Mouse (Mus musculus) urinary bladder, postnatal 14 days (tissue): ENCODE results near the gene Abcg5.

ENCODE experiments used
- DNase-seq: peaks from one replicate; pipeline ENCODE4 v3.0.0; 2021; ENCODE audit warnings: low spot score

The Abcg5 gene

DNA sequence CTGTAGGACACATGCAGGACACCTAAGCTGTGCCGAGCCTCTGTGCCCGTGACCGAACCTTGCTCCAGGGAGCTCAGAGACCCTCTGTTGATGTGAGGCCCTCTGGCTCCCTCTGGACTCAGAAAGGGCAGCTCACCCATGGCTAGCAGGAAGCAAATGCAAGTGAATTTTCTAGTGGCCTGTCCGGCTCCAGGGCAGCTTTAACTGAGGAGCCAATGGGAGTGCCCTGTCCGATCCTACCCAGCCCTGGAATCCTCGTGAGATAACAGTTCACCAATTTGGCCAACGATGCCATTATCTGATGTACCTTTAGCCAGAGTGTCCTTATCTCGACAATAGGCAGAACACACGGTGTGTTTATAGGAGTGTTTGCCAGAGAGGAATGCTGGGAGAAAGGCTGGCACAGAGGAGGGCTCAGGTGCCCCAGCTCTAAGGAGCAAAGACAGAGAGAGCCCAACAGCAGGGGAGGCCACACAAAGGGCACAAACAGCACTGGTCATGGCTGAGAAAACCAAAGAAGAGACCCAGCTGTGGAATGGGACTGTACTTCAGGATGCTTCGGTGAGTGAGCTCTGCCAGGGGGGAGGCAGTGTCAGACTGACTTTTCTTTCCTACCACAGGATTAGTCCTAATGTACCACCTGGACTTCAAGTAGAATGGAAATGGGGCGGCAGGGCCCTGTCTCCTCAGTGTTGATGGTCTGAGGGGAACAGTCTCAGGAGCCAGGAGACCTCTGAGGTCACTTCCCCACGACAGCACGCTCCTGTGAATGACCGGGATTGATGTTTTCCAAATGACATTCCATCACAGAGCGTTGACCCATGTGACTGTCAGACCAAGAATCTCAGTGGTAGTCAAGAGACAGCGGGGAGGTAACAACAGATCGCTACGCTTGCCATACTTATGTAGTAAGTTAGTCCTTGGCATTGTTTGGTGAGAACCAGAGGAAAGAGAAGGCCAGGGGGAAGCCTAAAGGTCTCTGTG lies at the start of gene Abcg5:
Gene Abcg5, minus strand, starts transcription at position 278 of the 984 bp plus-strand sequence.
- DNase-seq: no peak

DNA sequence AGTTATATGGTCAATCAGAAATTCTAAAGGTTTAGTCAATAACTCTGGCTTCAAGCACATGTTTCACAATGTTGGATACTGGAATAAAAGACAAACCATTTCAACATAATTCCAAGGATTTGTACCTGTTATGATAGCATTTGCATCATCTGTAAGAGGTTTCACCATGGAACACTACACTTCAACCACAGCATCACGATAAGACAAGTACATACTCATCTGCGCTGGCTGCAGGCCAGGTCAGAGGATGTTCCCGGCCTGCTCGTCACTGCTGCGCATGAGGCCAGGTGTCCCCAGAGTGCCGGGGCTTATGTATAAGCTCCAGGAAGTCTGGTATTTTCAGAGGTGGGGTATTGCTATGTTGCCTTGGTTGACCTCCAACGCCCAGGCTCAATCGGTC lies 49.8 kb upstream of the Abcg5 start:
- DNase-seq: no peak

DNA sequence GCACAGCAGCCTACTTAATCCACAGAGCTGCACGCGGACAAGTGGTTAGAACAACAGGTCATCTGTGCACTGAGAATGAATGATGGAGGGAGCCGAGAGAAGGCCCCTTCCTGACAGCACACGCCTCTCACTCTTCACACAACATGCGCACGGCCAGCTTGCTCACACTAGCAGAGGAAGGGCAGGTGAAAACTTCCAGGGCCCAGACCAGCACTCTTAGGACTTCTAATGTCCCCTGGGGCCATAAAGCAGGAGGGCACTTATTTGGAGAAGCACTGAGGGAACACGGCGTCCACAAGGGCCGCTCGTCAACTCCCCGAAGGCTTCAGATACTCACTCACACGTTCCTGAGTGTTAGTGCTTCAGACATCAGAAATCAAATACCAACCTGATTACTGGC lies 48.5 kb upstream of the Abcg5 start:
- DNase-seq: no peak

DNA sequence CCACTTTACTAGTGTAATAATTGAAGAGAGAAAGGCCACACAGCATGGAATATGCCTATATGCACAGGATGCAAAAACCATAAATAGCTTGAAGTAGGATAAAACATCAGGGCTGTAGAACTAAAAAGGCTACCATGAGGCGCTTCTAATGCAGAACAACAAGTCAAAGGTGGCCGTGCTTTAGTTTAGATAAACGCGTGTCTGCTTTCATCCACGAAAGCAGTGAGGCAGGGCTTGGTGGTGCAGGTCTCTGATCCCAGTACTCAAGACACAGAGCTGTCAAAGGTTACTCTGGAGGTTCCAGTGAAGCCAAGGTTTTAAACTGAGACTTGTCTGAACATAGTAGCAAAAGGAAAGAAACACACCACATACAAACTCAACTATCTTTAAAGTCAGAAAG lies 46.3 kb upstream of the Abcg5 start:
- no peak for DNase-seq

DNA sequence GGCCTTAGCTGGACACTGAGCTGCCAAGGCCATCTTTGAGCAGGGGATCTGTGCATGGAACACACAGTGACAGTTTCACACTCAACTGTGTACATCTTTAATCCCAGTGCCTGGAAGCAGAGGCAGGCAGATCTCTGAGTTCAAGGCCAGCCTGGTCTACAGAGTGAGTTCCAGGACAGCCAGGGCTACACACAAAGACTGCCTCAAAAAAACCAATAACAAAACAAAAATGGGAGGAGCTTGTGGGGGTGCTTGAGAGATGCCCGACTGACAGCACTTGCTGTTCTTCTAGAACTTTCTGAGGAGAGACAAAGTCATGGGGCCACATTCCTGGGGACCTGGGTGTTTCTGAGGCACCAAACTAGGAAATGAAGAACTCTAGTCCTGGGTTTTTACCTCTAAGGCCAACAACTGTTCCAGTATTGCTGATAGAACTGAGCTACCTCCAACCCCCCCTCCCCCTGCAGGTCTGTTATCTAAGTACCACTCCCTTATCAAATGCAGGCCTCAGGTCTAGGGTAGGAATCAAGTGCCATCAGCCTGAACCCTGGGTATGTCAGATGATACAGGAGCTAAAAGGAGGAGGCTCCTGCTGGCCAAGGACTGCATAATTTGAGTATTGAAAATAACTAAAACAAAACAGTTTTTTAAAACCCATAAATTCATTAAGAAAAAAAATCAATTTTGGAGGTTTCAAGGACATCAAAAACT lies 45.5 kb upstream of the Abcg5 start:
- DNase-seq: no peak

DNA sequence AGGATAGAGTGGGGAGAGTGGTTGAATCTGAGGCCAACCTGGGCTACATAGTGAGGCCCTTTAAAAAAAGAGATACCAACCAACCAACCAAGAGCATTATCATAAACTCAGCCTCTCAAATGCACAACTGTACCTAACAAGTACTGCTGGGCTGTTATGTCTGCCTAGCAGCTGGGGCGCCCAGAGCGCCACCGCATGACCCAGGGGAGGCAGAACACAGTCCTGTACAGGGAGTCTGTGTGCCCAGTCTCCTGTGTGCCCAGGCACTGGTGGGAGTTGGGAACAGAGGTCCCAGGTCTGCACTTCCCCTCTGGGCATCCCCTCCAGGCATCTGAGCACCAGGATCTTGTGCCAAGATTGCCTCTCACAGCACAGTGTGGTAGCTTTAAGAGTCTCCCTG lies 42.4 kb upstream of the Abcg5 start:
- DNase-seq: no peak

DNA sequence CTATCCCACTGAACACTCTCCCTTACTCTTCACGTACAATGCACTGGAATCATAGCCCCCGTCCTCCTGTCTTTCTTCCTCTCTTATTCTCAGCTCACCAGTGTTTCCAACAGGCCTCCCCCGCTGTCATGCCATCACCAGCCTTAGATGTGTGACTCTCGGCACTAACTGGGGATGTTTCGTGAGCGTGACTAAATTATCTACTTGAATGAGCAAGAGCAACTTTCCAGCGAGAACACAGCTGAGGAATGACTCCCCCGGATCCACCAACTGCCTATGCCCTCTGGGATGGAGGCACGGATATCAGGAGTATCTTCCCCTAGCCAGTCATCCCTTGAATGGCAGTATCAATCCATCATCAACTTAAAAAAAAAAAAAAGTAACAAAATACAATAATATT lies 41.2 kb upstream of the Abcg5 start:
- DNase-seq: no peak

DNA sequence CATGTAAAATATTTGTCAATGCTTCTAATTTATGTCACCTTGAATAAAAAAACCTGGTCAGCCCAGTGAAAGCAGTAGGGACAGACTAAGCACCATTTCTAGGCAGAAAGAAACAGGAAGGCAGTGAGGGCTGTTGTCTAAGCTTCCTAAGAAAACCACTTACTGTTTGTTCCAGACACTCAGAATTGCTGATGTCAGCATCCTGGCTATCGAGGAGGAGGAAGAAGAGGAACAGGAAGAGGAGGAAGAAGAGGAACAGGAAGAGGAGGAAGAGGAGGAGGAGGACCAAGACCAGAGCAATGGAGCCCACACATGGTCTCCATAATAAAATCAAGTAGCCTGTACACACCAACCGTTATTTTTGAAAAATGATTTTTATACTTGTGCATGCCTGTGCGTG lies 36.3 kb upstream of the Abcg5 start:
- no peak for DNase-seq

DNA sequence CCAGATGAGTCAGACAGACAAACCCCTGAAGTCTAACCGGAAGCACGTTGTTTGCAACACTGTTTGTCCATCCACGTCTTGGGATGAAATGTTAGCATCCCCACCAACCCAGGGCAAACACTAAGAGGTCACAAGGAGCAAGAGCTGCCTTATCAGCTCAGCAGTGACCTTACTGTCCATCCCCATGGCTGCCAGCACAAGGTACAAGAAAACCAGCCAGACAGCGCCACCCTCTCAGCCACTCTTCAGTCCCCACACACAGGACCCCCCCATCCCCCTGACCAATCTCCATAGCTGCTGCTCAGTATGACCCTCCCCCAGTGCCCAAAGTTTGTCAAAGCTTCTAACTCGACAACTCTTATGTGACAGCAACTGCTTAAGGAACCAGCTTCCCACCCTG lies 34.6 kb upstream of the Abcg5 start:
- DNase-seq: no peak

DNA sequence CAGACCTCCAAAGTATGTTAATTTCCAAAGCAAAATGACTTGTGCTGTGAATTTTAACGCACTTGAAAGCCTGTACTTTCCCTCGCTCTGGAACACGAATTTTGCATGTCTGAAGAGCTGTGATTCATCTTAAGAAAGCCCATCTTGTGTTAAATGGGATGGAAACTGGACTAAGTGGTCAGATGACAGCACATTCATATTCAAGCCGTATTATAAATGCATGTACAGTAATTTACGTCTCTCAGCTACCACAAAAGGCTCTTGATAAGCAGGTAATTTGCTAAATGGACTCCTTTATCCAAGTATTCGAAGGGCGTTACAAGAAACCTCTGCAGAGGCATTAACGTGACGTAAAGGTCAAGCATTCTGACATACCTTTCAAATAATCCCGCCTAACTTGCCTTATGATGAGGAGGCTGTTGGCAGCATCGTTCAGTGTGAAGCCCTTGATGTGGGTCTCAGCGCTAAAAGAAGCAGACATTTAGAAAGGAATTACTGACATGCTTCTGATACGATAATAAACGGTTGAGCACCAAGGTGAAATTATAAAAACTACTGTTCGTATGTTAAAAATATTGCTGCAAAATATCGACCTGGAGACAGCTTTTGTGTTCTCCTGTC lies 33.6 kb upstream of the Abcg5 start:
- DNase-seq: no peak

DNA sequence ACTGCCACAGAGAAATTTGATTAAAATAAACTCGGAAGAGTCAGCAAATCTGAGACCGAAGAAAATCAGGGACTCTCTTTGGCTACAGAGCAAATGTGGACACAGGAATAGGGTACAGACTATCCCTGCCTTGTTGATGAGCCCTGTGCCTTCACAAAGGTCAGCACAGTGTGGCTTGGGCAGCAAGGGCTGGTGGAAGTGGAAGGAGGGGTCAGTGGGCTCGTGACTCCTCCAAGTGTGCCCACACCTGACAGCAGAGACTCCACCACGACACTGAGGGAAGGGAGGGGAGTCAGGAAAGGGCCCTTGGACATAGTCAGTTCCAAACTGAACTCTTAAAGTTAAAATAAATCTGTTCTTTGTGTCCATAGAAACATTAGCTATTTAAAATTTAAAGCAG lies 32.1 kb upstream of the Abcg5 start:
- no peak for DNase-seq

DNA sequence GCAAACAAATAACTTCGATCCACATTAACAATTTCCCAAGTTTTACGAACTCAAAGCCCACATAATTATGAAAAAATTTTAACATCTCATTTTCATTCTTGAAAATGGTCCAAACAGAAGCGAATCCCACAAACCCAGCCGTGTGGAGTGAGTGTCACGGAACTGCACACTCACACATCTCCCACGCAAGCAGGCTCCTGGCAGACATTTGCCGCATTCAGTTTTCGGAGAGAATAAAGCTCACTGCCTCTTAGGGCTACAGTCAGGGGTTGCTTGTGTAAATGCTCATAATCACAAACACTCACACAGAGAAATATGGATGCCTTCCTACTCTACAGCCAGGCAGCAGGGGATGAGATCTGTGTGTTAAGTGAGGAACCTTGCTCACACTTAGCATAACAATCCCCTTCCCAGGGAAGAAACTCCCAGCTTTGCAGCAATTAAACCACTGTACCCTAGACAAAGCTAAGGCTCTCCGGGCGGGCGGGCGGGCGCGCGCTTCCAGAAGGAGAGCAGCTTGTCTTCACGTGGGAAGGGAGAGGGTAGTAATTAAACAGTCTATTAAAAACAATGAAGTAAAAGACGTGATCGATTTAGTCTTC lies 30.9 kb upstream of the Abcg5 start:
- no peak for DNase-seq

DNA sequence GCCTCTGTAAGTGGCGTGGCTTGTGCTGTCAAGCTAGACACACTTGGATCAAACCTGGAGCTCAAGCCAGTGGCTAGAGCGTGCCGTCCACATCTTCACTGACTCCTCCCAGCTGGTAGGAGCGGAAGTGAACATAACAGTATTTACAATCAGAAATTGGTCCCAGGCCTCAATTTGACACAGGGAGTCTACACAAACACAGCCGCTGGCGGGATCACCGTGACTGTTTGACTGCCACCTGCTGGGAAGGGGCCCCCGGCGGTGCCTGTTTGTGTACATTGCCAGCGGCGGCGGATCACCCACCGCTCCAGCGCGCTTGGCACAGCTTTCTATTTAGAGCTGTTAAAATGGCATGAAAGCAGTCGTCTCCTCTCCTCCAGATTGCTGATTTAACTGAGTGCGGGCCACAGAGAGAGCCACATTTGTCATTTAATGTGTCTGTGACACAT lies 26.6 kb upstream of the Abcg5 start:
- peak; percentile 10 for DNase-seq

DNA sequence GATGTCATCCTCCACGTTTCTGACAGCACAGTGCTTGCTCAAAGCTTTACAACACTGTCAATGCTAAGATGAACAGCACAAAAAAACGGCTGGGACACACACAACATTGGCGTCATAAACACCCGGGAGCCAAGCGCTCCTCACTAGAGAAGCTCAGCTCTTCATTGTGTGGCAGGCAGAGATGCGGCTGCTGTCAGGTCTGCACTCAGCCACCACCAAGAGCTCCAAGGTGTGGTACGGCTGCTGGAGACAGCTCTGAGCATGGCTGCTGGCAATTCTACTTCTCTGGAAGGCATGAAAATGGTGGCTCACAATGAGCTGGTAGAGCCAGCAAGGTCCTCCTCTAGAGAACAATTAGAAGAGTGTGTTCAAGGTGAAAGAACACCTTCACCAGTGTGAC lies 26.0 kb upstream of the Abcg5 start:
- no peak for DNase-seq

DNA sequence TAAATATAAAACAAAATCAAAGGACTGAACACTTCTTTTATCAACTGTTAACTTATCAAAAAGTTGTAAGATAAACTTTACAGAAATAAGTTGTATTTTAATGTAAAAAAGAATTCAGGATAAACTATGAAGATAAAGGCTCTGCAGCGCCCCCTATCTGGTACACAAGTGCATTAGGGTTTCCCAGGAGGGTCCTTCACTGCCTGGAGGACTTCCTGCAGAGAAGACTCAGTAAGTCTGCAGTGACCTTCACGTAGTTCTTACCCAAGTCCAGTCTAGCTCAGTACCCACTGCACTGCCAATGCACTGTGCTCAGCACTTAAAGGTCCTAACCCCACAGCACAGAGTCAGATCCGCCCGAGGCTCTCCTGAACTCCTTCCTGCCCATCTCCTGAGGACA lies 24.6 kb upstream of the Abcg5 start:
- no peak for DNase-seq

DNA sequence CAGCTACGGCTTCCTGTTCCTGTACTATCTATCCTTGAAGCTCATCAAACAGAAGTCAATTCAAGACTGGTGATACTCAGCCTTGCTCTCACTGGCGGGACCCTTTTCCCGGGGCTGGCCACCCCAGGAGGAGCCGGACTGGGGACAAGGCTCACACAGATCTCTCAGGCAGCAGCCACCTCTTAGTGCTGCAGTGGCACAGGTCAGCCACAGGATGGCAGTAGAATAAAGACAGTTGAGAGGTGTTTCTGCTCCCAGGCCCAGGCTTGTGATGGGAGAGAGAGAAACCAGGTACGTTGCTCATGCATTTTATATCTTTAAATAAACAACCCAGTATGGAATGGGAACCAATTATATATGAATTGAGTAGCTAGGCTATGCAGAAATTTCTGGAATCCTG lies 15.9 kb upstream of the Abcg5 start:
- DNase-seq: peak; percentile 51

DNA sequence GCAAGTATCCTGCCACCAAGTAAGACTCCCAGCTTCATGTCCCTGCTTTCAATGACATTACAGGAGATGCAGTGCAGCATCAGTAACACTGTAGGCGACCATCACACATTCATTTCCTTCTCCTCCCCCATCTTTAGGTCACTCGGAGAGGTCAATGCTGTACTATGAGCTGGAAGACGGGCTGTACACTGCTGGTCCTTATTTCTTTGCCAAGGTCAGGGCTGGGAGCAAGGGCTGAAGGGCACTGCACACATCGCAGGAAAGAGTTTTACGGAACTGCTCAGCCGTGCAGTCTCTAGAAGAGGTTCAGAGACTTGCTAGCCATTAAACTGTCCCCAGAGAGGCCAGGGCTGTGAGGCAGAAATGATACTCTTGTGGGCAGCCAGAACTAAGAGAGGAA lies 13.7 kb upstream of the Abcg5 start:
- no peak for DNase-seq

DNA sequence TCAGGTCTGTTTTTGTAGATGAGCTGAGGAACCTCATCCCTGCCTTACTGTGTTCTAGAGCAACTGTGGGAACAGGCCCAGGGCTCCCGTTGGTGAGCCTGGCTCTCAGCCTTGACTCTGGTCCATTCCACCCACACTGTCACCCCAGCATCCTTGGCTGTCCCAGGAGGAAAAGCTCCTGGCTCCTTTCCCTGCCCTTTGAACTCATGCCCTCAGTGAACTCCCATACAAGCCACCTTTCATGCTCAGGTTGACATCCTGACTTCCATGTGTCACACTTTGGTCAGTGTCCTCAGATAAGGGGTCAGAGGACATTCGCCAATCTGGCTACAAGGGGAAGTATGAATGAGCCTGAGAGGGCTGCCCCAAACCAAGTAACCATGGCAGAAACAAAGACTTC lies 10.9 kb upstream of the Abcg5 start:
- DNase-seq: no peak

DNA sequence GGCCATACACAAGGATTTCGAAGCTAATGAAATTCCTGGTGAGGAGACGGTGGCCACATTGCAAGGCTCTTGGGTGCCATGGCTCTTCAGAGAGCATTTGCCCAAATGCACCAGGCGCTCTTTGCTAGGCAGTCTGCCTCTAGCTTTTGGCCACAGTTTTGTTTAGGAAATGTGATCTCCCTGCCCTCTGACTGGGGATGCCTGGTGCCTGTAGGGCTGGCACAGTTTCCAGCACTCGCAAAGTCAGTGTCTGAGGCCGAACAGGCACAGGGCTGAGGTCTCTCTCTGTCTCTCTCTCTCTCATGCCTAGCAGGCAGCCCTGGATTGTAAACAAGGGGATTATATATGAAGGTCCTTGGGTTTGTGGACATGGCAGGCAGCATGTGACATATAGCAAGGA lies 7.3 kb upstream of the Abcg5 start:
- DNase-seq: no peak

DNA sequence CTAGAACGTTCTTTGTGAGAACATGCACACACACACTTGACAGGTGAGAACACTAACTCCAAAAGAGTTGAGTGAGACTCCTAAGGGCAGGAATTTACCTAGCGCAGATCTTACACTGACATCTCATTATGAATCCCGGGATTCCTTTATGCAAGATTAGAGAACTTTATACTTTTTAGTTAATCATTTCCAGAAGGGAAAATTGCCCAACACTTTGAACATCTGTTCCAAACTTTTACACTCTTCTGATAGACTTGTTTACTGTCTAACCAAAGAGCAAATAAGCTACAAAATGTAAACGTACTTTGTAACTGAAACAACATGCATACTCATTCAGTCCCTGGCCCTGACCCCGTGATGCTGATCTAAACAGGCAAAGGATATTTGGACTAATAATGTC lies 6.5 kb upstream of the Abcg5 start:
- no peak for DNase-seq

DNA sequence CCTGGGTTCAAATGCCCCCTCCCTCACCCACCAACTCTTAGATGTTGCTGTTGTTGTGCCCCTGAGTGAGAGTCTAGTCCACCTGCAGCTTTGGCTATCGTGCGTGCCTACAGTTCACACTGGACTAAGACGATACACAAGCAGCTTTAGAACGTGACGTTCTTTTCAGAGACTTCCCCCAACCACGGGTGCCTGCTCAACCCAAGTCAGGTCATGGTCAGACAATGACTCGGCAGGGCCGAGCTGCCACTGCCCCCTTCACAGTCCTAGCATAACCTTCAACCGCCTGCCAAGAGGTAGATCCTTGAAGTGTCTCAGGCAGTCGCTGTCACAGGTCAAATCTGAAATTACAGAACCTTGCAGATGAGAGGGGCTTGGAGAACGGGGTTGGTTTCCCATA lies 6.0 kb upstream of the Abcg5 start:
- no peak for DNase-seq

DNA sequence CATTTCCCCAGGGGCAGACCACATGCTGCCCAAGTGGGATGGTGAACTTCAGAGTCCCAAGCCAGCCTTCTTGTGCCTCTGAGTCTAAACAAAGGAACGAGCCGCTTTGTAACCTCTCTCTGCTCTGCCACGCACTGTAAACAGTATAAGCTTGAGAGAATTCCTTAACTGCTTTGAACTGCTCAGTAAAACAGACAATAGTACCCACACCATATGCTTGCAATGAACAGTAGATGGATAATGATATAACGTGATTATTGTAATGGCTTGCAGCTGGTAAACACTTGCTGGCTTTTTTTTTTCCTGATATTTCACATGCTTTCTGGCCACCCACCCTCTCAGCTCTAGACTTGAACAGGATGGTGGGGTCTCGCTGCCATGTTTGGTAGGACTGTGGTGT lies 5.2 kb upstream of the Abcg5 start:
- no peak for DNase-seq

DNA sequence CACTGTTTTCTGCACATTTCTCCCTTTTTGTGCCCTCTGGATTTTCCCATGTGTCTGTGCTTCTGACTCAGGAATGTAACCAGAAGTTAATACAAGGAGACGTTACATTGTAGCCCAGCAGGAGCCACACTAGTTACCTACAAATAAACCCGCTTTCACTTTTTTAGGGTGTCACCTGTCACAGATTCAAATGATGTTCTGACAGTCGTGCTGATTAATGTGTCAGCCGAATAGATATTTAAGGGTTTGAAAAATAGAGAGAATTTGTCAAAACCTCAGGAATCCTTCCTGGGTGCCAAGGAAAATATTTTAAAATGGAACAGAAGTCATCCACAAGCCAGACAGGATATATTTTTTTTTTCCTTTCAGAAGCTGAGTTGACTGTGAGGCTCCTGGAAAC lies 2.5 kb upstream of the Abcg5 start:
- no peak for DNase-seq
